Mouse (Mus musculus) midbrain, embryonic 12.5 days (tissue): ENCODE results near the gene Snd1. TPM values are rescaled to one million over a fixed set of nuclear protein-coding genes. Genes with fewer than 3 reads are reported as not detected.

Source experiments
- ATAC-seq: fragments of 200-750 bp; cut with Nextera tagmentation; 2 replicates; pipeline ENCODE4 v1.8.0; 2017; ENCODE audit warnings: low read depth, moderate TSS enrichment, moderate library complexity; ENCODE audit not compliant: low FRiP score
- H3K27ac ChIP-seq: fragments of 300-500 bp; sonication (generic); replicated peaks from 2 replicates; pipeline ENCODE4 v1.5.1; 2016; ENCODE audit warnings: mild to moderate bottlenecking
- H3K27me3 ChIP-seq: fragments of 300-500 bp; sonication (generic); 2 replicates; pipeline ENCODE4 v1.6.1; 2016; ENCODE audit warnings: mild to moderate bottlenecking
- H3K36me3 ChIP-seq: fragments of 300-500 bp; sonication (generic); 2 replicates; pipeline ENCODE4 v1.6.1; 2016
- H3K4me1 ChIP-seq: fragments of 300-500 bp; sonication (generic); 2 replicates; pipeline ENCODE4 v1.6.1; 2016
- H3K4me2 ChIP-seq: fragments of 300-500 bp; sonication (generic); replicated peaks from 2 replicates; pipeline ENCODE4 v1.6.1; 2016; ENCODE audit warnings: mild to moderate bottlenecking, moderate library complexity
- H3K4me3 ChIP-seq: fragments of 300-500 bp; sonication (generic); 2 replicates; pipeline ENCODE4 v1.5.1; 2016; ENCODE audit warnings: mild to moderate bottlenecking
- H3K9ac ChIP-seq: fragments of 300-500 bp; sonication (generic); replicated peaks from 2 replicates; pipeline ENCODE4 v1.6.1; 2016; ENCODE audit warnings: mild to moderate bottlenecking, moderate library complexity
- H3K9me3 ChIP-seq: fragments of 300-500 bp; sonication (generic); 2 replicates; pipeline ENCODE4 v1.6.1; 2016; ENCODE audit warnings: mild to moderate bottlenecking
- WGBS: fragments of 180-500 bp; shearing (Covaris S2); methylation state at CpG from one replicate; pipeline ENCODE4 v1.1.7; 2016; 5-methylcytosine and 5-hydroxymethylcytosine counted together
- polyA plus RNA-seq: library from polyadenylated mRNA; unstranded; fragments of >200 nt; fragmentation: Nextera tagmentation; extraction: Ambion mirVana; gene quantifications from 2 replicates; pipeline ENCODE4 v1.2.1, GENCODE M21; 2016

The Snd1 gene
- polyA plus RNA-seq, 1 experiment from 2014 or later: 106 TPM

DNA sequence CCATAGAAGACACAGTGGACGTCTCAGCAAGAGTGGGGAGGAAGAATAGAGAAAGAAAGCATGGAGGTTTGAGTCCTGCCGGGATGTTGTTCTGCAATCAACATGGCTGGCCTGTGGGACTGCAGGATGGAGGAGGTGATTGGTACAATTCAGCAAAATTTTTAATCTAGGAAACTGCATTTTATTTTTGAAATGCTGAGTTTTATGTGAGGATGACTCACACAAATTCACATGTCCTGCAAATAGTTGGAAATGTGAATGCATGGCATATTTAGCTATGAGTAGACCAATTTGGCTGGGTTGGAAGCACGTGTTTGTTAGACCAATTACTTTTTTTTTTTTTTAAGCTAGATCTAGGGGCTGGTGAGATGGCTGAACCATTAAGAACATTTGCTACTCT, 222.3 kb downstream of the Snd1 start:
- ATAC-seq: no peak
- no peaks in the 10 kb centered on the region for H3K9me3 ChIP-seq
- no peak overlapping the region for H3K4me2 ChIP-seq
- H3K27me3 ChIP-seq: no peaks in the 10 kb centered on the region
- H3K36me3 ChIP-seq: no peaks in the 10 kb centered on the region
- no peak overlapping the region for H3K9ac ChIP-seq
- H3K27ac ChIP-seq: no peak overlapping the region
- no peaks in the 10 kb centered on the region for H3K4me1 ChIP-seq
- 86% methylated on average over 3 of the region's 3 CpGs for WGBS
- H3K4me3 ChIP-seq: no peak overlapping the region

DNA sequence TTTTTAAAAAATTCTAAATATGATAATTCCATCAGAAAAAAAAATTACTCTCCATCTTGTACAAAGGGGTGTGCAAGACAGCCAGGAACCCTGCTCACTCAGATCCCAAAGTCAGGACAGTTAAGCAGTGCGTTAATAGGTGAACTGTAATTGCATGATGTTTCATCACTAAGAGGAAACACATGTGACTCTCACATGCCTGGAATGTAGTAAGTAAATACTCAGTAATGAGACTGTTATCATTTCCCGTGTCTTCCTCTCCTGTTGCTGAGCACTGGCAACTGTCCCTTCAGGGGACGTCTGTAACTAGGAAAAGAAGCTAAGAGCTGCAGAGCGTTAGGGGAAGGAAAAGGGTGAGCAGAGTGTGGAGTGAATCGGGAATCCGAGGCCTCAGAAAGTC, 229.7 kb downstream of the Snd1 start:
- H3K9me3 ChIP-seq: no peaks in the 10 kb centered on the region
- 0 out of 2 replicates have a peak, but pooled peaks cover 10% of the 10 kb centered on the region for H3K36me3 ChIP-seq
- H3K27me3 ChIP-seq: no peaks in the 10 kb centered on the region
- WGBS: 60% methylated on average over 6 of the region's 6 CpGs
- H3K4me3 ChIP-seq: no peak overlapping the region
- no peak overlapping the region for H3K27ac ChIP-seq
- ATAC-seq: no peak
- no peak overlapping the region for H3K4me2 ChIP-seq
- H3K9ac ChIP-seq: no peak overlapping the region
- H3K4me1 ChIP-seq: peaks cover 13% of the 10 kb centered on the region

DNA sequence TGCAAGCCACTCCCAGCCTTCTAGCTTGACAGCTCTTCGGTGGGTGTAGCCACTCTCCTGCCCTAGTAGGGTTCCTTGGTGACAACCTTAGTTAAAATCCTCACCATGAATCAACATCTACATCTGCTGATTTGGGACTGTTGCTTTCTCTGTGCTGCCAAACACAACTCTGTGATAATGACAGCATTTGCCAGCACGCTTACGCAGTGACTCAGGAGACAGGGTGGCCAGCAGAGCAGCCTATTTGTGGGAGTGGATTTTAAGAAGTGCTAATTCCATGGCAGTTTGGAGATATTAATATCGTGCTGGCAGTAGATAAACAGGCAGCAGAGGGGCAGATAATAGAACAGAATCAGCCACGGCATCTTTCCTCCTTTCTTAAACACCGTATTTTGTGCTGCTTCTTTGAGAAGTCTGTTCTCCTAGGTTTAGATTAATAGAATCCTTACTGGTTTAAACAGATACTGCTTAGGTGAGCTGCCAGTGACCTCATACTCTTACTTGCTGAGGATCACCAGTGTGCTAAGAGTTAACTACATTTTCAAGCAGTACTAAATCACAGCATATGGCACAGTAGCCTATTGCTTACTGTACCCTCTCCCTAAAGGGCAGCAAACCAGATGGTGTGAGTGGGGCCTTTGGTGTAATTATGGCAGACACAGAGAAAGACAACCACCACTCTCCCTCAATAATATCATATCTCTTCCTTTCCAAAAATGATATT, 230.6 kb downstream of the Snd1 start:
- Histone ChIP-seq H3K36me3 (0 out of 2 replicates have a peak, but pooled peaks cover 10% of the 10 kb centered on the region), H3K27me3 (no peaks in the 10 kb centered on the region), H3K27ac (no peak overlapping the region), H3K4me3 (no peak overlapping the region), H3K9me3 (no peaks in the 10 kb centered on the region), H3K4me2 (no peak overlapping the region), H3K9ac (no peak overlapping the region), H3K4me1 (peaks cover 20% of the 10 kb centered on the region)
- no peak for ATAC-seq
- 83% methylated on average over 6 of the region's 6 CpGs for WGBS

DNA sequence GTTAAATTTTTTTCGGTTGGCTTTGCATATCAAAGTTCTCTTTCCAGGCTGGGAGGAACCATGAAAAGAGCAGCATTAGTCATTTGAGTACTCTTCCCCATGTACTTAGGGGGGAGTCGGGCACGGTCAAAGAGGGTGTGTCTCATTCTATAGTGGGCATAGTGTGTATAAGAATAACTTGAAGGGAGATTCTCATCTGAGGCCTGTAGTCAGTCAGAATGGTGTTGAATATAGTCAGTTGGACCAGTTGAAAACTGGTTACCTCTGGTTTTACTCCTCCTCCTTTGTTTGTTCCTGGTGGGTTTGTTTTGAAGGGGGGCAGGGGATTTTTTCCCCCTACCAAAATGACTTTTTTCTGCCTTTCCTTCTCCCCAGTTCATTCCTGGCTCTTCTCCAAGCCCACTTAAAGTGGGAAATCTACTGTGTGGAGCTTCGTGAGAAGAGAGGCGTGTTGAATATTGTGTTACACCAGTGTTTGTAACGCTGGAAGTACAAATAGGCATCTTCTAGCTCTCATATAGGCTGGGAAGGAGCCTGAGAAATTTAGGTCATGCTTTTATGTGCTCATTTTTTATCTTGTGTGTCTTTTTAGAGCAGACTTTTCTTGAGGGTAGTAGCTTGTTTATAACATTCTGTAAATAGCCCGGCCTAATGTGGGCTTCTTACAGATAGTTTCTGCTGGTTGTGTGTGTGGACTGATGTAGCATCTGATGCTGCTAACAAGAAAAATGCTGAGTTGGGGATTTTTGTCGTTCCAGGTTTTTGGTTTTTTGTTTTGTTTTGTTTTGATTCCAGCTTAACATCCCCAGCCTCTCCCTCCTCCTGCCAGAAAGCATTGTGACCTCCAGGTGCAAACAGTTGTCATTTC, 231.4 kb downstream of the Snd1 start:
- Histone ChIP-seq H3K4me2 (no peak overlapping the region), H3K9me3 (no peaks in the 10 kb centered on the region), H3K4me1 (peaks cover 20% of the 10 kb centered on the region), H3K9ac (no peak overlapping the region), H3K36me3 (0 out of 2 replicates have a peak, but pooled peaks cover 10% of the 10 kb centered on the region), H3K27me3 (no peaks in the 10 kb centered on the region), H3K27ac (no peak overlapping the region), H3K4me3 (no peak overlapping the region)
- WGBS: 80% methylated on average over 8 of the region's 8 CpGs
- ATAC-seq: no peak

DNA sequence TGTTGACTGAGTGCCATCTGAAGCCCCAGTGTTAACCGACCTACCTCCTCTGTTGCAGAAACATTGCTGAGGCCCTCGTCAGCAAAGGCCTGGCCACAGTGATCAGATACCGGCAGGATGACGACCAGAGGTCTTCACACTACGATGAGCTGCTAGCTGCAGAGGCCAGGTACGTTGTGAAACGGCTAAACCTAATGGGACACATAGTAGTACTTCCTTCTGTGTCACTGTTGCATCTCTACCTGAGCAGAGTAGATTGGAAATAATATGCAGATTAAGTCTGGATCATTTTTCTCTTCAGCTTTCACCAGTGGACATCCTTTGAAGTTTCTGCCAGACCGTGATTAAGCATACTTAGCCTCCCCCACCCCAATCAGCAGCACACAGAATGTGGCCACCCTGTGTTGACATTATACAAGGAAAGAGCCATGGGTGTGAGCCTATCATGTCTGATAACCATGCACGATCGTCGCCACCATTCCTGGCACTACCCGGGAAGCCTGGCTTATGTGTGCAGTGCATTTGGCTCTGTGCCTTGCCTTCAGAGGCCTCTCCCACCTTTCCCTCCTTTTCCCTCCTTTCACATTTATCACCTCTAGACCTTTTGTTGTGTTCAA, 232.1 kb downstream of the Snd1 start:
- no peak overlapping the region for H3K4me2 ChIP-seq
- H3K4me1 ChIP-seq: peaks cover 20% of the 10 kb centered on the region
- H3K27me3 ChIP-seq: no peaks in the 10 kb centered on the region
- H3K9ac ChIP-seq: no peak overlapping the region
- WGBS: 90% methylated on average over 12 of the region's 12 CpGs
- H3K36me3 ChIP-seq: 0 out of 2 replicates have a peak, but pooled peaks cover 10% of the 10 kb centered on the region
- no peak overlapping the region for H3K4me3 ChIP-seq
- H3K27ac ChIP-seq: no peak overlapping the region
- ATAC-seq: no peak
- no peaks in the 10 kb centered on the region for H3K9me3 ChIP-seq

DNA sequence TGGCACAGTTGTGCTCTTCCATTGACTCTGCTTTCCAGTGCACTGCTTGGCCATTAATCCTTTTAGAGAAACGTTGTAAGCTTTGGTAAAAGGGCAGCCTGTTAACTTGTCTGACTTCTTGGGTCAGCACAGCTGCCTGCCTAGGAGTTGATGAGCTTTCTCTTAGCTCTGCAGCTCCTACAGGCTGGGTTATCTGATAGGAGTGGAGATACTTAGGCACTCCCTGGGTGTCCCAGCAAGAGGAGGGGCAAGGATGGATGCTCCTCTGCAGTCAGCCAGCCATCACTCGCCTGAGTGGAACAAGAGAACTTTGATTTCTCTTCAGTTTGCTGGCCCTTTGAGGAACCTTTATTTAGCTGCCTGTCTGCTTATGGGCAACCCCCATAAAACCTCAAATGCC, 235.1 kb downstream of the Snd1 start:
- ATAC-seq: no peak
- WGBS: 15% methylated on average over 2 of the region's 2 CpGs

DNA sequence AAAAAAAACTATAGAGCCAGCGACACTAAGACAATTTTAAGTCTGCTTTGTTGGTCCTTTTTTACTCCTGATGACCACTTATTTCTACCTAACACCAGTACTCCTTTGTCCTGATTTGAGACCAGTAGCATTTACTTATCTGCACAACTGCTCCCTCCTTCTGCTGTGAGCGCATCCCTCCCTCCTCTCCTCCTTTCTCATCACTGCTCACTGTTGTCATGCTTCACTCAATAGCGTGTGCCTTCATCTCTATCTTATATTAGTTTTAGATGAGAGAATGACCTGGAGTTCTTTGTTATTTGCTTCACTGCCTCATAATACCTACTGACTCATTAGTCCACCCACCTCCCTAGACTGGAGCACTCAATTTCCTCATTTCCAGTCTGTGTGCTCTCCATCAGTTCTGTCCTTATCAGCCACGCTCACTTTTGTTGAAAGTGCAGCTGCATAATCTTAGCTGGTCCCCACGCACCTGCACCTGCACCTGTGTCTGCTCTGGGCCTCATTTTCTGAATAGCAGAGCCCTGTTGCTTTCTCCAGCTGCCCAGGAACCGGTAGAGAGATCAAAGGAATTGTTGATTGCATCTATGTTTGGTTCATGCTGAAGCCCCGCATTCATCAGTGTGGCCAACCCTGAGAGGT, 242.4 kb downstream of the Snd1 start:
- H3K27ac ChIP-seq: no peak overlapping the region

More for the DNA sequence above, 235.1 kb downstream of the Snd1 start:
- Histone ChIP-seq H3K4me2 (no peak overlapping the region), H3K36me3 (0 out of 2 replicates have a peak, but pooled peaks cover 10% of the 10 kb centered on the region), H3K4me1 (peaks cover 23% of the 10 kb centered on the region), H3K4me3 (no peak overlapping the region), H3K9ac (no peak overlapping the region), H3K27me3 (no peaks in the 10 kb centered on the region), H3K9me3 (no peaks in the 10 kb centered on the region), H3K27ac (no peak overlapping the region)

DNA sequence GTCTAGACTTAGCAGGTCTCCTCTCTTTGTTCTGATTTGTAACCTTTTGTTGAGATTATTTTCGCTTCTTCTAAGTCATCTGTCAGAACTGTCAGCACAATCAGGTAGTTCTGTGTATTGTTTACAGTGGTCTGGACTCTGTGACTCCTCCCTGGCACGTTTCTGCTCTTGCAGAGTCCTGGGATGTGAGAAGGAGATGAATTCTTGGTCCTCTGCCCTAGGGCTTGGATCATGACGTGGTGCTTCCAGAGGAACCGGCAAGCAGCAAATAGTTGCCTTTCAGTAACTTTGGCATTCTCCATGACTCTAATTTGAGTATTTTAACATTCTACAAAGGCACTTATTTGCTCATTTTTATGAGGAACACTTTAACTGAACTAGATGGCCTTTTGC, 242.9 kb downstream of the Snd1 start:
- Histone ChIP-seq H3K9ac (no peak overlapping the region), H3K4me2 (no peak overlapping the region), H3K9me3 (no peaks in the 10 kb centered on the region), H3K27me3 (no peaks in the 10 kb centered on the region), H3K27ac (no peak overlapping the region), H3K36me3 (no peaks in the 10 kb centered on the region), H3K4me1 (peaks cover 10% of the 10 kb centered on the region; the same call in 1 of the 2 replicates), H3K4me3 (no peak overlapping the region)
- ATAC-seq: no peak
- WGBS: 53% methylated on average over 4 of the region's 4 CpGs

More for the DNA sequence above, 242.4 kb downstream of the Snd1 start:
- Histone ChIP-seq H3K36me3 (no peaks in the 10 kb centered on the region), H3K4me2 (no peak overlapping the region), H3K27me3 (no peaks in the 10 kb centered on the region), H3K4me3 (no peak overlapping the region), H3K9me3 (no peaks in the 10 kb centered on the region), H3K9ac (no peak overlapping the region), H3K4me1 (peaks cover 10% of the 10 kb centered on the region; the same call in 1 of the 2 replicates)
- 44% methylated on average over 7 of the region's 7 CpGs for WGBS
- ATAC-seq: no peak

DNA sequence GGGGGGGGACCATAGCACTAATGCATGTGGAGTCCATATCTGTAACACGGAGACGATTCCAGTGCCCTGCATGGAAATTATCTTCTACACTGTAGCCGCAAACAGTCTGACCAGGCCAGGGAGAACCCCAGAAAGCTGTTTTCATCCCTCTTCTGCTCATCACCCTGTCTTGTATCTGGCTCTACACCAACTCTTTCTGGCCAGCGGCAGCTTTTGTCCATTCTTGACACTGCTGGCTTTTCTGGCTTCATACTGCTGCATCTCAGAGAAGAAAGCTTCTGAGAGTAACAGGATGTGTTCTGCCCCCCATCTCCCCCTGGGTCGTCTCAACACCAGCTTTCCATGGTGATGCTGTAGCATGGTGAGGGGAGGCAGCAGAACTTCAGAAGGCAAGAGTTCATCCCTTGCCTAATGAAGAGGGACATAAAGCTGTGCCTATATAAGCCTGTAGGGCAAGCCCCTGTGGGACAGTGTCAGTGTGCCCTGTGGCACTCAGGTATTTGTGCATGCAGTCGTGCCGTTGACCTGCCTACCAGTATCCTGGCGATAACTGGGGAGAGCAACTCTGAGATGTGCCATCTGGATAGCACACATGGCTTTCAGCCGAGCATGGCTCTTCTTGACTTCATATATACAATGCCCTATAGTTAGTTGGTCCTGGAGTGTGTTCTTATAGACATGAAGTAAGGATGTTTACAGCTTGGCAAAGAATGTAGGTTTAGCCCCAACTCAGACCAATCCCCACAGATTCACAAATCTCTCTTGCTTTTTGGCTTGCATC, 245.6 kb downstream of the Snd1 start:
- H3K4me2 ChIP-seq: no peak overlapping the region
- no peaks in the 10 kb centered on the region for H3K36me3 ChIP-seq
- 91% methylated on average over 9 of the region's 9 CpGs for WGBS
- H3K9me3 ChIP-seq: no peaks in the 10 kb centered on the region
- H3K27me3 ChIP-seq: no peaks in the 10 kb centered on the region
- H3K4me1 ChIP-seq: 0 out of 2 replicates have a peak, but pooled peaks cover 4% of the 10 kb centered on the region
- H3K4me3 ChIP-seq: no peak overlapping the region
- no peak overlapping the region for H3K9ac ChIP-seq
- no peak overlapping the region for H3K27ac ChIP-seq
- ATAC-seq: no peak

DNA sequence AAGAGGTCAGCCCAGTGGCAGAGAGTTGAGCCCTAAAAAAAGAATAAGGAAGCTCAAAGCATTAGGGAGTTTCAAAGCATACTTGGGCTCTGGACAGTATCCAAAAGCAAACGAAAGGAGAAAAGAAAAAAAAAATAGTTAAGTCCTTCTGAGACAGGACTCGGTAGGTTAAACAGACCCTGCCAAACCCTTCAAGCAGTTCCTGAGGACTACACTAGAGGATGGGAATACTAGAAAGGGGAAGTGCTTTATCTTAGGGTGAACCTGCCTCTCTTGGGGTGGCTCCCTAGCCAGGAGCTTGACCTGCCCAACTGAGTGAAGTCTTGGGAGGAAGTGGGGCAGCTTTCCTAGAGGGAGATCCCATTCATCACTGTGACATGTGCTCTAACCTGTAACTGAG, 248.1 kb downstream of the Snd1 start:
- 64% methylated on average over 2 of the region's 2 CpGs for WGBS
- Histone ChIP-seq H3K4me3 (no peak overlapping the region), H3K36me3 (no peaks in the 10 kb centered on the region), H3K27me3 (no peaks in the 10 kb centered on the region), H3K4me2 (no peak overlapping the region), H3K4me1 (peaks cover 3% of the 10 kb centered on the region; the same call in 1 of the 2 replicates), H3K27ac (no peak overlapping the region), H3K9me3 (no peaks in the 10 kb centered on the region), H3K9ac (no peak overlapping the region)
- no peak for ATAC-seq

DNA sequence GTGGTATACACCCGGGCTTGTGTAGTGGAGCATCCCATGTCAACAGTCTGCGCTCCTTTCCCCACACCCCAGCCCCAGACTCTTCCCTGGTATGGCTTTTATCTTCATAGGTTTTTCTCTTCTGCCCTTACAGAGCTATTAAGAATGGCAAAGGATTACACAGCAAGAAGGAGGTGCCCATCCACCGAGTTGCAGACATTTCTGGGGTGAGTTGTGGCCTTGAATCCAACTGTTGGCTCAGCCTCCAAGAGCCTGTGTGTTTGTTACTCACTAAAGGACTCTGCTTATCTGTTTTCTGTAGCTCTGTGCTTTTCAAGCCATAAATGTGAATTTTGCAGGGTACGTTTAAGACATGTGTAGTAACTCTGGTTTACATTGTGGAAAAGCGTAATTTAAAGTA, 249.8 kb downstream of the Snd1 start:
- ATAC-seq: no peak
- H3K4me1 ChIP-seq: peaks cover 16% of the 10 kb centered on the region
- H3K27me3 ChIP-seq: no peaks in the 10 kb centered on the region
- no peak overlapping the region for H3K4me2 ChIP-seq
- no peak overlapping the region for H3K4me3 ChIP-seq
- WGBS: 63% methylated on average over 5 of the region's 5 CpGs
- H3K9me3 ChIP-seq: no peaks in the 10 kb centered on the region
- H3K36me3 ChIP-seq: no peaks in the 10 kb centered on the region
- no peak overlapping the region for H3K27ac ChIP-seq
- no peak overlapping the region for H3K9ac ChIP-seq
